Mouse (Mus musculus) midbrain, embryonic 14.5 days (tissue): ENCODE data around the gene Plscr4. TPM values are rescaled to one million over a fixed set of nuclear protein-coding genes. Genes with fewer than 3 reads are reported as not detected.

Experiments
- ATAC-seq: fragments of 200-750 bp; cut with Nextera tagmentation; 2 replicates; pipeline ENCODE4 v1.8.0; 2017; ENCODE audit warnings: moderate number of reproducible peaks, moderate library complexity; ENCODE audit not compliant: low FRiP score, low TSS enrichment
- DNase-seq: peaks from one replicate; pipeline ENCODE4 v3.0.0-alpha.2; 2015
- H3K27ac ChIP-seq: fragments of 300-500 bp; sonication (generic); replicated peaks from 2 replicates; pipeline ENCODE4 v1.5.1; 2014; ENCODE audit warnings: mild to moderate bottlenecking, low read depth, low read length, moderate library complexity
- H3K27me3 ChIP-seq: fragments of 300-500 bp; sonication (generic); 2 replicates; pipeline ENCODE4 v1.6.1; 2014; ENCODE audit warnings: low read length, control low read depth, mixed read lengths; ENCODE audit not compliant: control insufficient read depth, insufficient read depth
- H3K36me3 ChIP-seq: fragments of 300-500 bp; sonication (generic); 2 replicates; pipeline ENCODE4 v1.6.1; 2014; ENCODE audit warnings: low read length, control low read depth; ENCODE audit not compliant: control insufficient read depth, insufficient read depth
- H3K4me1 ChIP-seq: fragments of 300-500 bp; sonication (generic); 2 replicates; pipeline ENCODE4 v1.6.1; 2014; ENCODE audit warnings: mild to moderate bottlenecking, antibody characterized with exemption, low read length, control low read depth; ENCODE audit not compliant: control insufficient read depth, insufficient read depth
- H3K4me2 ChIP-seq: fragments of 300-500 bp; sonication (generic); 2 replicates; pipeline ENCODE4 v1.6.1; 2014; ENCODE audit warnings: mild to moderate bottlenecking, low read length, moderate library complexity
- H3K4me3 ChIP-seq: fragments of 300-500 bp; sonication (generic); replicated peaks from 2 replicates; pipeline ENCODE4 v1.5.1; 2014; ENCODE audit warnings: low read depth, low read length
- H3K9ac ChIP-seq: fragments of 300-500 bp; sonication (generic); replicated peaks from 2 replicates; pipeline ENCODE4 v1.6.1; 2014; ENCODE audit warnings: mild to moderate bottlenecking, low read length, moderate library complexity
- H3K9me3 ChIP-seq: fragments of 300-500 bp; sonication (generic); 2 replicates; pipeline ENCODE4 v1.6.1; 2016; ENCODE audit warnings: low read length, control low read depth, mixed read lengths; ENCODE audit not compliant: control insufficient read depth
- WGBS: fragments of 180-500 bp; shearing (Covaris S2); extraction: QIAGEN DNeasy Blood & Tissue Kit; methylation state at CpG from one replicate; pipeline ENCODE4 v1.1.7; 2014; 5-methylcytosine and 5-hydroxymethylcytosine counted together
- polyA plus RNA-seq: library from polyadenylated mRNA; unstranded; fragments of >200 nt; fragmentation: Nextera tagmentation; extraction: Ambion mirVana; gene quantifications from 2 replicates; pipeline ENCODE4 v1.2.1, GENCODE M21; 2014

Gene Plscr4
- polyA plus RNA-seq, 1 experiment from 2014 or later = 1.2 TPM

- ATAC-seq = no peak
- Histone ChIP-seq H3K4me3 (no peak overlapping the region), H3K4me2 (no peak overlapping the region), H3K36me3 (no peaks in the 10 kb centered on the region), H3K9me3 (no peaks in the 10 kb centered on the region), H3K27me3 (no peaks in the 10 kb centered on the region), H3K9ac (no peak overlapping the region), H3K27ac (no peak overlapping the region), H3K4me1 (no peaks in the 10 kb centered on the region)
- no peak for DNase-seq
- WGBS = 83% methylated on average over 3 of the region's 3 CpGs
Observed at GRCm38 (mm10) chr9:92530055-92530454, 72.9 kb downstream of the Plscr4 start.

GRCm38 (mm10) chr9:92537735-92538134 is 80.6 kb downstream of the Plscr4 start:
- H3K4me3 ChIP-seq = no peak overlapping the region
- no peak overlapping the region for H3K27ac ChIP-seq
- peaks cover 5% of the 10 kb centered on the region; the same call in 1 of the 2 replicates for H3K27me3 ChIP-seq
- H3K4me2 ChIP-seq = no peak overlapping the region
- DNase-seq (no peak), ATAC-seq (no peak)
- no peak overlapping the region for H3K9ac ChIP-seq
- 83% methylated on average over 6 of the region's 6 CpGs for WGBS
- no peaks in the 10 kb centered on the region for H3K36me3 ChIP-seq
- H3K9me3 ChIP-seq = no peaks in the 10 kb centered on the region
- 0 out of 2 replicates have a peak, but pooled peaks cover under 1% of the 10 kb centered on the region for H3K4me1 ChIP-seq

- H3K4me1 ChIP-seq = 0 out of 2 replicates have a peak, but pooled peaks cover 5% of the 10 kb centered on the region
- no peak overlapping the region for H3K4me2 ChIP-seq
- DNase-seq = peak; percentile 31
- H3K36me3 ChIP-seq = no peaks in the 10 kb centered on the region
- ATAC-seq = no peak
- H3K4me3 ChIP-seq = no peak overlapping the region
- H3K9ac ChIP-seq = no peak overlapping the region
- WGBS = 70% methylated on average over 6 of the region's 6 CpGs
- H3K27ac ChIP-seq = no peak overlapping the region
- H3K9me3 ChIP-seq = no peaks in the 10 kb centered on the region
- peaks cover 5% of the 10 kb centered on the region; the same call in 1 of the 2 replicates for H3K27me3 ChIP-seq
Observed at GRCm38 (mm10) chr9:92538216-92538615, 81.0 kb downstream of the Plscr4 start.

Other genes with a start within 250 kb of the Plscr4 start
- 7.8 and 10.0 TPM in 2 replicates for gene Plscr1, start 207.6 kb upstream of the Plscr4 start, polyA plus RNA-seq
- gene Plscr2, start 181.8 kb upstream of the Plscr4 start, polyA plus RNA-seq = 0.43 TPM in 1 of 2 replicates, not detected in the other
- not detected in 2 replicates for gene 1700057G04Rik, start 148.0 kb upstream of the Plscr4 start, polyA plus RNA-seq
- gene Plod2, start 84.8 kb downstream of the Plscr4 start, polyA plus RNA-seq = 7.9 and 13.1 TPM in 2 replicates